Mouse (Mus musculus): Measurements from ENCODE around the gene Mcm10.
"Not testable (repeated sequence)": the region's sequence is repeated elsewhere in the genome, so short reads cannot be mapped to it uniquely, and the experiment has no call there.

Mcm10 gene

GRCm38 (mm10) chr2:4988826-4989424 is 23.7 kb downstream of the Mcm10 start:
- DNase-seq (ENCODE audit: extremely low spot score, low read depth, low spot score), result no peak

DNA sequence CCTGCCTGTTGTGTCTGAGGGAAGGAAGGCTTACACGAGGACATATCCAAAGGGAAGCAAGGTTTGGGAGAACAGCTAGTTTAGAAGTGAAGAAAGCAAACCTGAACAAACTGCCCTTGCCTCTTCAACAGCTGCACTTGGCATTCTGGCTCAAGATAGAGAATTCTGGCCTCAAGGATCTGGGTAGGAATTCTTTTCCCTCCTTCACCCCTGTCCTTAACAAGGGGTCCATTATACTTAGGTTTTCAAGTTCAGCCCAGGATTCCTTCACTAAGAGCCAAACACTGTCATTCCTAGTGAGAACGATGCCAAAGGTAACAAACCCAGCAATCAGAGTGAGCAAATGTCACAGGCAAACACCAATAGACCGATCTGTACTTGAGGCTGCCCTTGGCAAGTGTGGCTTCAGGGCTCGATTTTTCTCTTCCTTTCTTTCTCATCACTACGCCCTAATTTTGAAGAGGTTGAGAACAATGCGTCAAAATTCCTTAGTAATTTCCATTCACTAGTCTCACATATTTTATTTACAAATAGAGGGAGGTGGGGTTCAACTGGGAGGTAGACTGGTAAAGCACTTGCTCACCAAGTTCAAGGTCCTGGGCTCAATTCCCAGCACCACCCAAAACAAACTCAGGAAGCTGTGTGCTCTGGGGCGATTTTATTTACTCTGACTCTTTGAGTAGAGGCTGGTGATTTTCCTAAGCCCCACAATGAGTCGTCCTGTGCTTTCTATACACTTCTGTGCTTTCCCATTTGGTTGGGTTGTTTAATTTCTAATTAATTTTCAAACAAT is 25.0 kb downstream of the Mcm10 start:
- DNase-seq (ENCODE audit: extremely low spot score, low read depth, low spot score), result no peak

GRCm38 (mm10) chr2:4986798-4987197 is 25.8 kb downstream of the Mcm10 start:
- no peak for DNase-seq (ENCODE audit: extremely low spot score, low read depth, low spot score)

- DNase-seq (ENCODE audit: extremely low spot score, low read depth, low spot score), result no peak
These were observed 27.6 kb downstream of the Mcm10 start for GRCm38 (mm10) chr2:4985000-4985399.

DNA sequence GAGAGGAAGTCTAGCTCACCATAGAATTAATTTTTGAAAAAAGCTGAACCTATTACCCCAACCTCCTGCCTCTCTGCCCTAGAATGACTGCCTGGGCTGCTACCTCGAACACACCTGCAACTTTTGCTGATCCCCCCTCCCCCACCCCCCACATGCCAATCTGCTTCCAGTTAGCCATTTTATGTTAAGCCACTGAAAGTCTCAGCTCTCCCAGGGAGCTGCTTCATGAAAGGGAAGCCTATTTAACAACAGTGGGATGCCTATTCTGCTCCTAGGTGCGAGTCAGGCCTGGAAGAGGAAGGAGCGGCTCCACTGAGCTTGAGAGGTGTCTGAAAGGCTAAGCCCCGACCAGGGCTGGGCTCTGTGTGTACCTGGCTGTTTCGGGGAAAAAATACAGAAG is 28.6 kb downstream of the Mcm10 start:
- DNase-seq (ENCODE audit: extremely low spot score, low read depth, low spot score), result no peak

DNA sequence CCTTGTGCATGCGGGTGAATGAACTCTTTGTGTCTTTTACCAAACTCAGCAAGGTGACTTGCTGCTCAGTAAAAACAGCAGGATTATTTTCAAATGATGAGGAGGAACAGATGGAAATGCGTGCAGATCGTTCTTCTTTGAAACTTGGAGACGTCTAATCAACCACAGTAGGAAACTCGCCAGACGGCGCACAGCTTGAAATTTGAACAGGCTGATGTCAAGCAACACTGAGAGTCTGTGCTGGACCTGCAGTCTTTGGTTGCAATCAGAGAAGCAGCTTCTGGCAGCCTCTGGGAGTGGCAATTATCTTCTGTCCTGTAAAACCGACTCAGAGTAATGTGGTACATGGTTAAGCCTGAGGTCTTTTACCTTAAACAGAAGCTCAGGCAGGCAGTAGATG is 34.5 kb downstream of the Mcm10 start:
- no peak for DNase-seq (ENCODE audit: extremely low spot score, low read depth, low spot score)

GRCm38 (mm10) chr2:4975807-4976206 is 36.8 kb downstream of the Mcm10 start, which contains the start of gene Ucma:
Gene Ucma (plus strand): TSS chr2:4976122.
- DNase-seq (ENCODE audit: extremely low spot score, low read depth, low spot score), result no peak

- DNase-seq (ENCODE audit: extremely low spot score, low read depth, low spot score), result no peak
These were observed 43.5 kb downstream of the Mcm10 start for GRCm38 (mm10) chr2:4969083-4969482.

GRCm38 (mm10) chr2:4967806-4968205 is 44.8 kb downstream of the Mcm10 start:
- no peak for DNase-seq (ENCODE audit: extremely low spot score, low read depth, low spot score)

GRCm38 (mm10) chr2:4958039-4958438 is 54.6 kb downstream of the Mcm10 start:
- DNase-seq (ENCODE audit: extremely low spot score, low read depth, low spot score), result no peak

DNA sequence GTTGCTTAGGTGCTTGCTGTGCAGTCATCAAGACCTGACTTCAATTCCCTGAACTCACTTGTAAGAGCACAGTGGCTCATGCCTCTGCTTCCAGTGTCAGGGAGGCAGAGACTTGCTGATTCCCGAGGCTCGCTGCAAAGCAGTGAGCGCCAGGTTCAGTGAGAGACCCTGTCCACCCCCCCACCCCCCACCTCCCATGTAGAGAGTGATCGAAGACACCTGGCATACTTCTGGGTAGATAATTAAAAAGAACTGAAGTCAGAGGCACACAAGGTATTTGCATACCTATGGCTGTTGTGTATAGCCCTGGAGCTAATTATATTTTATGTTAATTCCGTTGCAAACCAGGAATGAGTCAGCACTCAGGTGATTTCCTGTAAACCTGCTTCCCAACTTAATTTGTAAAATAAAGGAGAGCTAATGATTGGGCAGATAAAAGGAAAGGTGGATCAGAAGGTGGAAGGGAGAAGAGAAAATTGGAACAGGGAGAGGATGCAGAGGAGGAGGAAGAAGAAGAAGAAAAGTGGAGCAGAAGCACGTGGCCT is 58.3 kb downstream of the Mcm10 start:
- no peak for DNase-seq (ENCODE audit: extremely low spot score, low read depth, low spot score)

DNA sequence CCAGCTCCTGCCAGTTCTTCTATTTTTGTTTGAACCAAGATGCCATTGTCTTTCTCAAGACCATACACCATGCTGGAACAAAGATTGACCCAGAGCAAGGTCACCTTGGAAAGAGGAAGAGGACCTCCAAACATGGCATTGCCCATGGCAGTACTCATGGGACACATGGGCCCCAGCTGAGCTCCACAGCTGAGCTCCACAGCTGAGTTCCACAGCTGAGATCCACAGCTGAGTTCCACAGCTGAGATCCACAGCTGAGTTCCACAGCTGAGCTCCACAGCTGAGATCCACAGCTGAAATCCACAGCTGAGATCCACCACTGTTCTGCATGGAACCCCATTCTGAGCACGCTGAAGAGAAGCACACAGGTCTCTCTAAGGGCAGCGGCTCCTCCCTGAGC is 61.6 kb downstream of the Mcm10 start:
- DNase-seq (ENCODE audit: extremely low spot score, low read depth, low spot score), result no peak

DNA sequence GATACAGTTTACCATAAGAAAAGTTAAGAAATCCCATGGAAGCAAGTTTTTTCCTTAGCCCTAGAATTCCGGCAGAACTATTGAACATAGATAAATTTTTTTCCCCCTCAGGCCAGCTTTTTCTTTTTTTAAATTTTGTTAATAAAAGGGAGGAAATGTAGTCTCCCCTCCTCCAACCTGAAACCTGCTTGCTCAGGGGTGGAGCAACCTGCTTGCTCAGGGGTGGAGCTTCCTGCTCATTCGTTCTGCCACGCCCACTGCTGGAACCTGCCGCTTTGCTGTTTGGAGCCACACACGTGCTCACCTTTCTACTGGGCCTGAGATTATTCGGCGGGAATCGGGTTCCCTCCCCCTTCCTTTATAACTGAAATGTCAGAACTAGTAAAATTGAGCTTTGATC is 62.9 kb downstream of the Mcm10 start:
- not testable (repeated sequence) for DNase-seq (ENCODE audit: extremely low spot score, low read depth, low spot score)

DNA sequence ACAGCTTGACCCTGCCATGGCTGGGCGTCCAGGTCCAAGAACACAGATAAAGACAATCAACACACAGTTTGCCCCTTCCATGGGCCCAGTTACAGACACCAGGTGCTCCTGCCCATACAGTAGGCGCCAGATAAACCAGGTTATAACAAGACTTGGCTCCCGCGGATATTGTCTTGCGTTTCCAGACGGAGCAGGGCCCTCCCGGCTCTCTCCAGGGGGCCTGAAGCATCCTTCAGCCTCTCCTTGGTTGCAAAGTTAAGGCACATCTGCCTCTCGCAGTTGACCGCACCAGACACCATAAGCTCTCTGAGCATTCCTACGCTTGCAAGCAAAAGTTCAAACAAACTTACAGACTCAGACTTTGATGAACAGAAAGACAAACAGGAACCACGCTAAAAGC is 71.7 kb downstream of the Mcm10 start:
- no peak for DNase-seq (ENCODE audit: extremely low spot score, low read depth, low spot score)

All from hindlimb bud, embryonic 11.5 days (tissue).